Mouse (Mus musculus): Measurements from ENCODE around the gene Defa20.

Defa20 gene

DNA sequence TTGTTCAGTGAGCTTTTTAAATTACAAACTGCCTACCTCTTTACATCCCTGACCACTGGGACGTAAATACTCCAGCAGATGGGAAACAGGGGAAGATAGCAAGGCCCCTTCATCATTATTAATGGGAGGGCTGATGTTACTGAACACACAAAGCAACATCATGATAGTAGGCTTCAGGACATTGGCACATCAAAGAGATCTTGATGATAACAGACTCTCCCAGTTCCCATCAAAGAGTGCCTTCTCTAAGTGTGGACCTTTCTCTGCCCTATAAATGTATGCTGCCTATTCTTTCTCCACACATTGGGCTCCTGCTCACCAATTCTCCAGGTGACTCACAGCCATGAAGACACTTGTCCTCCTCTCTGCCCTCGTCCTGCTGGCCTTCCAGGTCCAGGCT, at the start of gene Defa20:
Gene Defa20, plus strand, starts transcription at position 301 of the 400 bp plus-strand sequence.
- no CpG with 5 or more reads among the region's 2 CpGs for WGBS

DNA sequence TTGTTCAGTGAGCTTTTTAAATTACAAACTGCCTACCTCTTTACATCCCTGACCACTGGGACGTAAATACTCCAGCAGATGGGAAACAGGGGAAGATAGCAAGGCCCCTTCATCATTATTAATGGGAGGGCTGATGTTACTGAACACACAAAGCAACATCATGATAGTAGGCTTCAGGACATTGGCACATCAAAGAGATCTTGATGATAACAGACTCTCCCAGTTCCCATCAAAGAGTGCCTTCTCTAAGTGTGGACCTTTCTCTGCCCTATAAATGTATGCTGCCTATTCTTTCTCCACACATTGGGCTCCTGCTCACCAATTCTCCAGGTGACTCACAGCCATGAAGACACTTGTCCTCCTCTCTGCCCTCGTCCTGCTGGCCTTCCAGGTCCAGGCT, 19.7 kb downstream of the Defa20 start, which contains the start of gene Defa32:
Gene Defa32, plus strand, starts transcription at position 301 of the 400 bp plus-strand sequence.
- WGBS, result no CpG with 5 or more reads among the region's 2 CpGs
